Comparison of ENCODE assay signal across 17 mouse cellular contexts in the genomic region with DNA sequence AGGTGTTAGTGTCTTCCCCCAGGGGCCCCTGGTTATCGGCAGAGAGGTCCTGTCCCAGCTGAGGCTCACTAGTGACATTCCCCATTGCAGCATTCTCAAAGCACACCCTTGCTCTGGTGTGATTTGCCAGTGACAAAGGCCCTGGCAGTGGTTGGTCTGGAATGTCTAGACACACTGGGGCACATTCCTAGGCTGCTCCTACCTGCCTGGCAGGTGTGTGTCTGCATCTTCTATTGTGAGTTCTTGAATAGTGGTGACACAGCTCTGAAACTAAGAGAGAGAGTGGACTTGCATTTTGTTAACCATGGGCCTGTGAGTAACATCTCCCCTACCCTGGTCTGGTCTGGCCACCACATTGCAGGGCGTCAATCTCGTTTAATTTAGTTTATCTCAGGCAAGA. TPM values are rescaled to one million over a fixed set of nuclear protein-coding genes. Genes with fewer than 3 reads are reported as not detected.
DNase-seq lines count a peak whose midpoint lies in the region; ATAC-seq and TF ChIP-seq lines count a peak whose summit lies in the region.
"Had no signal": no experiment of that assay in that cellular context is flagged by ENCODE, and none has a peak within 500 bp of the region (broad histone marks: within the 10 kb centered on the region; RNA-seq: fewer than 3 reads in every experiment).

No protein-coding gene starts in this region.

- peak overlapping the region; percentile 91 for H3K27ac ChIP-seq in lung, embryonic 14.5 days (ENCODE audit: low read depth)
- H3K27ac ChIP-seq in embryonic facial prominence, embryonic 14.5 days (replicated peaks; ENCODE audit: low read depth, low read length) = peak overlapping the region; percentile 39; the same call in 1 of the 2 replicates
- no peak overlapping the region for H3K27ac ChIP-seq in forebrain, embryonic 11.5 days (ENCODE audit: low read depth, low read length)
- no peak overlapping the region for H3K27ac ChIP-seq in kidney, embryonic 16.5 days (ENCODE audit: low read length)
- H3K27ac ChIP-seq: forebrain, embryonic 15.5 days; hindbrain, embryonic 14.5 days; liver, embryonic 15.5 days; neural tube, embryonic 12.5 days had no signal

- no peaks in the 10 kb centered on the region for H3K9me3 ChIP-seq in lung, embryonic 14.5 days (ENCODE audit: low read depth, low read length)
- H3K9me3 ChIP-seq in embryonic facial prominence, embryonic 14.5 days (ENCODE audit: control insufficient read depth, low read length) = no peaks in the 10 kb centered on the region
- H3K9me3 ChIP-seq in forebrain, embryonic 11.5 days (ENCODE audit: control insufficient read depth, low read length) = no peaks in the 10 kb centered on the region
- H3K9me3 ChIP-seq in kidney, embryonic 16.5 days (ENCODE audit: low read length) = no peaks in the 10 kb centered on the region
- H3K9me3 ChIP-seq: forebrain, embryonic 15.5 days; liver, embryonic 15.5 days; neural tube, embryonic 12.5 days had no signal

- intact Hi-C loops in heart, postnatal 14 days (cut with DNase I) = no loop called here

- no peak overlapping the region for H3K4me2 ChIP-seq in lung, embryonic 14.5 days
- H3K4me2 ChIP-seq in embryonic facial prominence, embryonic 14.5 days (ENCODE audit: low read depth, low read length) = no peak overlapping the region
- H3K4me2 ChIP-seq in myocyte (ENCODE audit: low read depth) = peak overlapping the region; percentile 8
- H3K4me2 ChIP-seq in forebrain, embryonic 11.5 days (ENCODE audit: low read depth, low read length, severe bottlenecking) = no peak overlapping the region
- H3K4me2 ChIP-seq in kidney, embryonic 16.5 days (replicated peaks; ENCODE audit: low read depth, low read length) = no peak overlapping the region
- H3K4me2 ChIP-seq: forebrain, embryonic 15.5 days; hindbrain, embryonic 14.5 days; liver, embryonic 15.5 days; neural tube, embryonic 12.5 days had no signal

- no peak overlapping the region for H3K9ac ChIP-seq in lung, embryonic 14.5 days
- H3K9ac ChIP-seq in embryonic facial prominence, embryonic 14.5 days (ENCODE audit: low read depth, low read length) = no peak overlapping the region
- no peak overlapping the region for H3K9ac ChIP-seq in forebrain, embryonic 11.5 days (ENCODE audit: low read length)
- H3K9ac ChIP-seq in kidney, embryonic 16.5 days (replicated peaks; ENCODE audit: low read length) = no peak overlapping the region
- H3K9ac ChIP-seq: forebrain, embryonic 15.5 days; hindbrain, embryonic 14.5 days; liver, embryonic 15.5 days; neural tube, embryonic 12.5 days had no signal

- TF ChIP-seq CTCF in lung, embryonic 14.5 days (IDR thresholded peaks at IDR 0.05; ENCODE audit: low read depth) = no peak

- no peaks in the 10 kb centered on the region for H3K27me3 ChIP-seq in lung, embryonic 14.5 days (ENCODE audit: insufficient read depth, low read length)
- H3K27me3 ChIP-seq in embryonic facial prominence, embryonic 14.5 days (replicated peaks; ENCODE audit: control insufficient read depth, insufficient read depth, low read length) = no peaks in the 10 kb centered on the region
- no peaks in the 10 kb centered on the region for H3K27me3 ChIP-seq in myocyte (ENCODE audit: control insufficient read depth, insufficient read depth, insufficient read length)
- no peaks in the 10 kb centered on the region for H3K27me3 ChIP-seq in forebrain, embryonic 11.5 days (ENCODE audit: control insufficient read depth, insufficient read depth, low read length)
- H3K27me3 ChIP-seq in kidney, embryonic 16.5 days (ENCODE audit: insufficient read depth, low read length) = no peaks in the 10 kb centered on the region
- H3K27me3 ChIP-seq: forebrain, embryonic 15.5 days; liver, embryonic 15.5 days; neural tube, embryonic 12.5 days had no signal

- peak; percentile 92 for DNase-seq in heart, adult 11 months
- DNase-seq in heart, postnatal 14 days = no peak
- DNase-seq in lung, embryonic 14.5 days = peak; percentile 51
- DNase-seq in lung, postnatal 10 days = no peak
- peak; percentile 56 for DNase-seq in embryonic facial prominence, embryonic 14.5 days (ENCODE audit: low spot score)
- DNase-seq in forebrain, embryonic 11.5 days (ENCODE audit: low spot score) = no peak
- DNase-seq: B cell, adult 2 months; cerebellum, adult 11-12 months; kidney, postnatal 4 days; thymus, postnatal 14 days had no signal

- WGBS in lung, embryonic 14.5 days = 34% methylated on average over 3 of the region's 3 CpGs
- WGBS in embryonic facial prominence, embryonic 14.5 days = 63% methylated on average over 3 of the region's 3 CpGs
- WGBS in forebrain, embryonic 11.5 days = 86% methylated on average over 3 of the region's 3 CpGs
- WGBS in kidney, embryonic 16.5 days = 64% methylated on average over 3 of the region's 3 CpGs

- H3K4me1 ChIP-seq in lung, embryonic 14.5 days (ENCODE audit: insufficient read depth) = peaks cover 30% of the 10 kb centered on the region
- peaks cover 17% of the 10 kb centered on the region for H3K4me1 ChIP-seq in embryonic facial prominence, embryonic 14.5 days (ENCODE audit: control insufficient read depth, insufficient read depth, low read length)
- H3K4me1 ChIP-seq in forebrain, embryonic 11.5 days (replicated peaks; ENCODE audit: control insufficient read depth, insufficient read depth, low read length) = no peaks in the 10 kb centered on the region
- H3K4me1 ChIP-seq in kidney, embryonic 16.5 days (ENCODE audit: insufficient read depth, low read length) = peaks cover 22% of the 10 kb centered on the region

- peak; percentile 38 for ATAC-seq in lung, embryonic 14.5 days (ENCODE audit: insufficient read depth)
- peak; percentile 59 for ATAC-seq in embryonic facial prominence, embryonic 14.5 days (ENCODE audit: low read depth)
- no peak for ATAC-seq in forebrain, embryonic 11.5 days (replicated peaks; ENCODE audit: low FRiP score)
- no peak for ATAC-seq in kidney, embryonic 16.5 days (ENCODE audit: low FRiP score, low TSS enrichment)
- ATAC-seq: forebrain, embryonic 15.5 days; intestine, postnatal 0 days had no signal

- no peak overlapping the region for H3K4me3 ChIP-seq in lung, embryonic 14.5 days (ENCODE audit: low read depth, low read length)
- no peak overlapping the region for H3K4me3 ChIP-seq in embryonic facial prominence, embryonic 14.5 days (ENCODE audit: low read depth, low read length)
- no peak overlapping the region for H3K4me3 ChIP-seq in myocyte
- no peak overlapping the region for H3K4me3 ChIP-seq in forebrain, embryonic 11.5 days (ENCODE audit: low read depth, low read length)
- H3K4me3 ChIP-seq in kidney, embryonic 16.5 days (ENCODE audit: low read length) = no peak overlapping the region
- H3K4me3 ChIP-seq: forebrain, embryonic 15.5 days; liver, embryonic 15.5 days; neural tube, embryonic 12.5 days had no signal

- no peaks in the 10 kb centered on the region for H3K79me2 ChIP-seq in myocyte (ENCODE audit: control insufficient read depth, insufficient read depth)

- no peak for TF ChIP-seq POLR2A in myocyte (IDR thresholded peaks at IDR 0.05; ENCODE audit: insufficient read length, low read depth)

- no peaks in the 10 kb centered on the region for H3K36me3 ChIP-seq in lung, embryonic 14.5 days (ENCODE audit: insufficient read depth)
- no peaks in the 10 kb centered on the region for H3K36me3 ChIP-seq in embryonic facial prominence, embryonic 14.5 days (ENCODE audit: control insufficient read depth, insufficient read depth, low read length)
- H3K36me3 ChIP-seq in myocyte (ENCODE audit: control insufficient read depth, insufficient read depth) = no peaks in the 10 kb centered on the region
- no peaks in the 10 kb centered on the region for H3K36me3 ChIP-seq in forebrain, embryonic 11.5 days (ENCODE audit: control insufficient read depth, insufficient read depth, low read length)
- H3K36me3 ChIP-seq in kidney, embryonic 16.5 days (ENCODE audit: insufficient read depth, low read length) = no peaks in the 10 kb centered on the region
- H3K36me3 ChIP-seq: forebrain, embryonic 15.5 days; liver, embryonic 15.5 days; neural tube, embryonic 12.5 days had no signal

- H3ac ChIP-seq in myocyte (ENCODE audit: control insufficient read depth, insufficient read length) = no peak overlapping the region

TF ChIP-seq in myocyte, 11 proteins besides CTCF, POLR2A, EP300 and RAD21:
- TF ChIP-seq MYOG (IDR thresholded peaks at IDR 0.05; ENCODE audit: control insufficient read depth in 1 of 3, insufficient read depth in 1 of 3, insufficient read length in 2 of 3, low read depth in 2 of 3) = no peak
- TF ChIP-seq CEBPB (IDR thresholded peaks at IDR 0.05; ENCODE audit: insufficient read depth, poor library complexity, severe bottlenecking) = no peak
- no peak for TF ChIP-seq TCF12 (IDR thresholded peaks at IDR 0.05; ENCODE audit: insufficient read depth, poor library complexity, severe bottlenecking)
- no peak for TF ChIP-seq POLR2AphosphoS2 (IDR thresholded peaks at IDR 0.05; ENCODE audit: insufficient read length, low read depth)
- TF ChIP-seq REST (IDR thresholded peaks at IDR 0.05; ENCODE audit: insufficient read depth, insufficient read length) = no peak
- no peak for TF ChIP-seq MYOD1 (IDR thresholded peaks at IDR 0.05; ENCODE audit: control insufficient read depth in 1 of 3, insufficient read length in 2 of 3, low read depth in 2 of 3)
- TF ChIP-seq MAX (IDR thresholded peaks at IDR 0.05; ENCODE audit: low read depth) = no peak
- TF ChIP-seq USF1 (IDR thresholded peaks at IDR 0.05; ENCODE audit: low read depth) = no peak
- no peak for TF ChIP-seq SRF (IDR thresholded peaks at IDR 0.05; ENCODE audit: control insufficient read depth, insufficient read length, low read depth)
- no peak for TF ChIP-seq TCF3 (IDR thresholded peaks at IDR 0.05; ENCODE audit: insufficient read length, low read depth)
- TF ChIP-seq E2F4 (IDR thresholded peaks at IDR 0.05; ENCODE audit: insufficient read depth) = no peak

RNA-seq across cellular contexts. Expression of gene Sik1, which starts 41.1 kb away (rescaled TPM):
- 10 to 100 TPM; 41.4 to 72.2 TPM for total RNA-seq in heart, postnatal 14 days (2021)
- polyA plus RNA-seq in lung, embryonic 14.5 days (2014; fragmentation: Nextera tagmentation; extraction: Ambion mirVana) = 25.0 and 26.2 TPM in 2 replicates
- polyA plus RNA-seq in embryonic facial prominence, embryonic 14.5 days (2014; fragmentation: Nextera tagmentation; extraction: Ambion mirVana) = 25.1 and 27.8 TPM in 2 replicates
- polyA plus RNA-seq in myocyte (2012; fragmentation: generic; extraction: Trizol) = 37.1 TPM
- polyA plus RNA-seq in forebrain, embryonic 11.5 days (2014; fragmentation: Nextera tagmentation; extraction: Ambion mirVana) = 15.6 and 16.7 TPM in 2 replicates
- polyA plus RNA-seq in kidney, embryonic 16.5 days (2015; fragmentation: Nextera tagmentation; extraction: Ambion mirVana) = 16.5 and 17.8 TPM in 2 replicates

Comparison
In these comparisons a context has a peak if more than half of its experiments do, and no peak if none do; other contexts are left out.
1. DNase-seq: peak in heart, adult 11 months (single experiment), lung, embryonic 14.5 days (single experiment) and embryonic facial prominence, embryonic 14.5 days (single experiment); none in heart, postnatal 14 days (0 of 2), lung, postnatal 10 days (single experiment) and forebrain, embryonic 11.5 days (single experiment).
2. ATAC-seq: peak in lung, embryonic 14.5 days (single experiment) and embryonic facial prominence, embryonic 14.5 days (single experiment); none in forebrain, embryonic 11.5 days (single experiment) and kidney, embryonic 16.5 days (single experiment).
3. H3K27ac ChIP-seq: peak in lung, embryonic 14.5 days (single experiment) and embryonic facial prominence, embryonic 14.5 days (single experiment); none in forebrain, embryonic 11.5 days (single experiment) and kidney, embryonic 16.5 days (single experiment).